Mouse (Mus musculus): Measurements from ENCODE around the gene Nlgn1.
"Not testable (repeated sequence)": the region's sequence is repeated elsewhere in the genome, so short reads cannot be mapped to it uniquely, and the experiment has no call there.

- TF ChIP-seq MAFK (IDR thresholded peaks at IDR 0.05; ENCODE audit: insufficient read depth, low read depth, low read length); HCFC1 (IDR thresholded peaks at IDR 0.05; ENCODE audit: borderline replicate concordance, insufficient read depth, low read length); CHD2 (IDR thresholded peaks at IDR 0.05; ENCODE audit: low read depth, low read length): not testable (repeated sequence)
Observed at GRCm38 (mm10) chr3:25558513-25558912, 773.7 kb downstream of the Nlgn1 start.
